ENCODE assay signal across 14 mouse cellular contexts in the genomic region with DNA sequence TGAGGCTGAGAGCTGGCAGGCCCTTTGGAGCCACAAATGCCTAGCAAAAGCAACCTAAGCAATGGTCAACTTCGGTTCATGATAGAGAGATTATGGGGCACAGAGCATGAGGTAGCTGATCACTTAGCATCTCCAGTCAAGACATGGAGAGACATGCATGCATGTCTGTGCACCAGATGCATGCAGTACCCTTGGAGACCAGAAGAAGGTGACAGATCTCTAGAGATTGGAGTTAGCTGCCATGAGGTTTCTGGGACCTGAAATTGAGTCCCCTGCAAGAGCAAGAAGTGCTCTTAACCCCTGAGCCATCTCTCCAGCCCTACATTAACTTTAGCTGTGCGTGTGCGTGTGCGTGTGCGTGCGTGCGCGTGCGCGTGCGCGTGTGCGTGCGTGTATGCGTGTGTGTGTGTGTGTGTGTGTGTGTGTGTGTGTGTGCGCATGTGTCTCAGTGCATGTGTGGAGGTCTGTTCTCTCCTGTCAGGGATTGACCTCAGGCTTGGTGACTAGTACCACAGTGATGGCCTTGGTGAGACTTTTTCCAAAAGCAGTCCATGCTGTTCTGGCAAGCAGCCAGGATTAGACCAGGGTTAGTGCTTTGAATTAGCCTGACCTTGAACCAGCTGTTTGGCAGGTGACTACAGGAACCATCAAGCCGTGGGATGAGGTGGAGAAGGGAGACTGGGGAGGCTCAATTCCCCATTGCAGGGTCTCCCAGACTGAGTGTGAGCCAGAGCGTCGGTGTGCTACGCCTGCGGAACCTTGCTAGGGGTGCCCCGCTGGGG. TPM values are rescaled to one million over a fixed set of nuclear protein-coding genes. Genes with fewer than 3 reads are reported as not detected.
DNase-seq lines count a peak whose midpoint lies in the region; ATAC-seq lines count a peak whose summit lies in the region.
"Had no signal": no experiment of that assay in that cellular context is flagged by ENCODE, and none has a peak within 500 bp of the region (broad histone marks: within the 10 kb centered on the region; RNA-seq: fewer than 3 reads in every experiment).

No protein-coding gene starts in this region.

- no peaks in the 10 kb centered on the region for H3K36me3 ChIP-seq in heart, embryonic 14.5 days (ENCODE audit: control insufficient read depth, insufficient read depth, low read length)
- H3K36me3 ChIP-seq in intestine, embryonic 14.5 days (ENCODE audit: control insufficient read depth, insufficient read depth, low read length), result no peaks in the 10 kb centered on the region
- no peaks in the 10 kb centered on the region for H3K36me3 ChIP-seq in stomach, embryonic 15.5 days
- H3K36me3 ChIP-seq: G1E; lung, embryonic 15.5 days had no signal

- H3K27me3 ChIP-seq in heart, embryonic 14.5 days (ENCODE audit: control insufficient read depth, insufficient read depth, low read length), result no peaks in the 10 kb centered on the region
- H3K27me3 ChIP-seq in intestine, embryonic 14.5 days (replicated peaks; ENCODE audit: control insufficient read depth, insufficient read depth, low read length), result no peaks in the 10 kb centered on the region
- no peaks in the 10 kb centered on the region for H3K27me3 ChIP-seq in stomach, embryonic 15.5 days (replicated peaks)
- H3K27me3 ChIP-seq: lung, embryonic 15.5 days had no signal

- ATAC-seq in heart, embryonic 14.5 days (ENCODE audit: insufficient number of reproducible peaks, insufficient read depth, low FRiP score, low read depth), result 0 out of 2 replicates have a peak, but pooled peaks have one; percentile 16
- peak; percentile 45; the same call in 1 of the 2 replicates for ATAC-seq in intestine, embryonic 14.5 days (replicated peaks; ENCODE audit: low FRiP score, low TSS enrichment, low read depth)
- ATAC-seq in stomach, embryonic 15.5 days (ENCODE audit: insufficient read depth, low FRiP score, low read depth), result 0 out of 2 replicates have a peak, but pooled peaks have one; percentile 25

- peaks cover 3% of the 10 kb centered on the region in 2 experiments; a peak in 2 of 4 replicates for H3K4me1 ChIP-seq in heart, embryonic 14.5 days (ENCODE audit: control insufficient read depth in 2 of 2, insufficient read depth in 2 of 2, low read length in 2 of 2)
- 0 out of 2 replicates have a peak, but pooled peaks cover 6% of the 10 kb centered on the region for H3K4me1 ChIP-seq in intestine, embryonic 14.5 days (replicated peaks; ENCODE audit: control insufficient read depth, insufficient read depth, low read length)
- 0 out of 2 replicates have a peak, but pooled peaks cover 5% of the 10 kb centered on the region for H3K4me1 ChIP-seq in stomach, embryonic 15.5 days

- H3K4me3 ChIP-seq in heart, embryonic 14.5 days (ENCODE audit: control insufficient read depth in 1 of 2, insufficient read depth in 1 of 2, low read depth in 1 of 2, low read length in 2 of 2), result no peak overlapping the region
- H3K4me3 ChIP-seq in intestine, embryonic 14.5 days (ENCODE audit: low read depth, low read length), result no peak overlapping the region
- H3K4me3 ChIP-seq in stomach, embryonic 15.5 days (replicated peaks), result no peak overlapping the region
- H3K4me3 ChIP-seq: erythroblast, embryonic 14.5 days; lung, embryonic 15.5 days had no signal

- no peaks in the 10 kb centered on the region for H3K9me3 ChIP-seq in heart, embryonic 14.5 days (ENCODE audit: control insufficient read depth, low read length)
- no peaks in the 10 kb centered on the region for H3K9me3 ChIP-seq in intestine, embryonic 14.5 days (ENCODE audit: control insufficient read depth, low read length)
- no peaks in the 10 kb centered on the region for H3K9me3 ChIP-seq in stomach, embryonic 15.5 days
- H3K9me3 ChIP-seq: G1E; lung, embryonic 15.5 days had no signal

- DNase-seq in heart, postnatal 4 days, result no peak
- peak; percentile 32 for DNase-seq in retina, postnatal 1 day
- DNase-seq in retina, embryonic 14.5 days (ENCODE audit: low spot score), result no peak
- peak; percentile 50 for DNase-seq in intestine, embryonic 14.5 days (ENCODE audit: low spot score)
- no peak for DNase-seq in ovary, postnatal 14 days (ENCODE audit: low spot score)
- no peak for DNase-seq in embryo, embryonic 11 days
- DNase-seq: gastrocnemius, postnatal 36 days; thymus, adult 18-20 months had no signal

- no peak overlapping the region for H3K4me2 ChIP-seq in heart, embryonic 14.5 days (ENCODE audit: low read length)
- H3K4me2 ChIP-seq in intestine, embryonic 14.5 days (ENCODE audit: low read length), result no peak overlapping the region
- H3K4me2 ChIP-seq in stomach, embryonic 15.5 days, result no peak overlapping the region
- H3K4me2 ChIP-seq: lung, embryonic 15.5 days had no signal

- 87% methylated on average over 22 of the region's 22 CpGs for WGBS in heart, embryonic 14.5 days
- 88% methylated on average over 20 of the region's 22 CpGs for WGBS in intestine, embryonic 14.5 days
- WGBS in stomach, embryonic 15.5 days, result 87% methylated on average over 22 of the region's 22 CpGs

- no peak overlapping the region for H3K9ac ChIP-seq in heart, embryonic 14.5 days (ENCODE audit: low read length)
- no peak overlapping the region for H3K9ac ChIP-seq in intestine, embryonic 14.5 days (ENCODE audit: low read length)
- H3K9ac ChIP-seq in stomach, embryonic 15.5 days, result no peak overlapping the region
- H3K9ac ChIP-seq: lung, embryonic 15.5 days had no signal

- no peak overlapping the region for H3K27ac ChIP-seq in heart, embryonic 14.5 days (replicated peaks in 1 of 2; ENCODE audit: control insufficient read depth in 1 of 2, insufficient read depth in 1 of 2, low read depth in 2 of 2, low read length in 2 of 2)
- H3K27ac ChIP-seq in intestine, embryonic 14.5 days (ENCODE audit: low read depth), result no peak overlapping the region
- H3K27ac ChIP-seq in stomach, embryonic 15.5 days, result no peak overlapping the region
- H3K27ac ChIP-seq: lung, embryonic 15.5 days had no signal

RNA-seq across cellular contexts. Expression of a gene that starts 37.8 kb away (rescaled TPM):
- not detected in 2 replicates for polyA plus RNA-seq in heart, embryonic 14.5 days (2014; fragmentation: Nextera tagmentation; extraction: Ambion mirVana)
- total RNA-seq in heart, postnatal 4 days (2021), result not detected
- 3.5 and 3.7 TPM in 2 replicates for polyA plus RNA-seq in intestine, embryonic 14.5 days (2014; fragmentation: Nextera tagmentation; extraction: Ambion mirVana)
- 6.4 and 7.3 TPM in 2 replicates for polyA plus RNA-seq in stomach, embryonic 15.5 days (2015; fragmentation: Nextera tagmentation; extraction: Ambion mirVana)
- total RNA-seq: layer of hippocampus, postnatal 10 days had no signal
- polyA plus RNA-seq: erythroblast, embryonic 14.5 days; G1E had no signal

RNA-seq across cellular contexts. Expression of a gene that starts 54.2 kb away (rescaled TPM):
- 6.7 and 7.3 TPM in 2 replicates for polyA plus RNA-seq in heart, embryonic 14.5 days (2014; fragmentation: Nextera tagmentation; extraction: Ambion mirVana)
- 10 to 100 TPM; 38.4 to 49.9 TPM for total RNA-seq in heart, postnatal 4 days (2021)
- polyA plus RNA-seq in intestine, embryonic 14.5 days (2014; fragmentation: Nextera tagmentation; extraction: Ambion mirVana), result 11.1 and 13.0 TPM in 2 replicates
- 12.0 and 14.9 TPM in 2 replicates for polyA plus RNA-seq in stomach, embryonic 15.5 days (2015; fragmentation: Nextera tagmentation; extraction: Ambion mirVana)

Comparison
In these comparisons a context has a peak if more than half of its experiments do, and no peak if none do; other contexts are left out.
1. DNase-seq: peak in retina, postnatal 1 day (single experiment) and intestine, embryonic 14.5 days (single experiment); none in heart, postnatal 4 days (single experiment), retina, embryonic 14.5 days (single experiment), ovary, postnatal 14 days (single experiment) and embryo, embryonic 11 days (single experiment).
2. Peak in every context shown above with its lines, with median percentiles within 50 percentile points of each other: ATAC-seq.